In the genomic region with DNA sequence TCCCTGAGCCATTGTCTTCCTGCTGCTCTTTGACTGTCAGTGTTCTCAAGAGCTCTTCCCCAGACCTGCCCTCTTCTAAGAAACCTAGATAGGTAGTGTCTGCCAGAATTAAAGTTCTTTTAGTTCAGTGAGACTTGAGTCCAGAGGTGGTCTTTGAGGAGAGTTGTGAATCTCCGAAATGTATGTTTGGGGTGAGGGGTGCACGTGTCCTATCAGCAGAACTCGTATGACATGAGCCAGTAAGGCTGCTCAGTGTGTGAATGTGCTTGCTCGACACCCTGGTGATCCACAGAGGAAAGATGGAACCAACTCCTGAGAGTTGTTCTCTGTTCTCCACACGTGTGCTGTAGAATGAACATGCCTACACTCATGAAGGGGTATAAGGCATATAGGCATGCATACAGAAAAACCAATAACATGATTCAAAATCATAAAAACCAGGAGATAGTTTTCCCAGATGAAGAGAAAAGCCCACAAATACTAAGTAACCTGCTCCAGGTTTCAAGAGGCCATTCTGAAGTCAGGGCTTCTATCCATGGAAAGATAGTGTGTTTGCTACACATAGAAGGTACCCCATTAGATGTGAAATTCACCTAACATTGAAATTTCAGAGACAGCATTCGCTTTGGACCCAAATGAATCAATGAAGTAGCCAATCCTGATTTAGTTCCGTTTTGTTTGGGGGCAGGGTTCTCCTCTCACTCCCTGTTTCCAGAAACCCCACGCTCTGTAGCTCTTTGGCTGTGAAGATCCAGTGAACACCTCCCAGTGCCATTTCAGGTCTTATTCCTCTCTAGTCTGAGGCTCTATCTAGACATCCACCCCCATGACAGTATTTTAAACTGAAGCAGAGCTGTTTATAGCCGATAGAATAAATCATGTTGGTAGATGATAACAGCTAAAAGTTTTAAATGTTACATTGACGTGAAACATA, we compare ENCODE assay signal across 29 mouse cellular contexts. TPM values are rescaled to one million over a fixed set of nuclear protein-coding genes. Genes with fewer than 3 reads are reported as not detected.
DNase-seq lines count a peak whose midpoint lies in the region; TF ChIP-seq lines count a peak whose summit lies in the region.
"Had no signal": no experiment of that assay in that cellular context is flagged by ENCODE, and none has a peak within 500 bp of the region (broad histone marks: within the 10 kb centered on the region; RNA-seq: fewer than 3 reads in every experiment).

No protein-coding gene starts in this region.

- 91% methylated on average over 10 of the region's 10 CpGs for WGBS in heart, adult 2 months
- WGBS in thymus, adult 2 months: 83% methylated on average over 10 of the region's 10 CpGs

- H3K79me2 ChIP-seq in heart, adult 2 months (replicated peaks; ENCODE audit: control insufficient read depth, insufficient read depth, low read length): no peaks in the 10 kb centered on the region

- no peak overlapping the region for H3K27ac ChIP-seq in heart, adult 2 months
- peak overlapping the region; percentile 23; the same call in 1 of the 2 replicates for H3K27ac ChIP-seq in thymus, adult 2 months (ENCODE audit: control insufficient read depth, insufficient read depth, low read length)
- H3K27ac ChIP-seq: embryonic facial prominence, embryonic 10.5 days; embryonic facial prominence, embryonic 13.5 days; forebrain, embryonic 12.5 days; forebrain, embryonic 15.5 days; gastrocnemius, adult 2 months; heart, embryonic 15.5 days; hindbrain, embryonic 10.5 days; hindbrain, embryonic 13.5 days; intestine, embryonic 15.5 days had no signal

- no peaks in the 10 kb centered on the region for H3K36me3 ChIP-seq in heart, adult 2 months (ENCODE audit: control insufficient read depth, insufficient read depth, low read length)
- 0 out of 2 replicates have a peak, but pooled peaks cover 11% of the 10 kb centered on the region for H3K36me3 ChIP-seq in thymus, adult 2 months (ENCODE audit: control insufficient read depth, insufficient read depth, low read length)

- intact Hi-C loops in heart, adult 2 months (cut with DNase I): no loop called here

- H3K4me3 ChIP-seq in heart, adult 2 months: no peak overlapping the region
- H3K4me3 ChIP-seq in thymus, adult 2 months (ENCODE audit: control insufficient read depth, insufficient read depth, low read length): no peak overlapping the region
- H3K4me3 ChIP-seq: embryonic facial prominence, embryonic 10.5 days; embryonic facial prominence, embryonic 13.5 days; erythroblast, embryonic 14.5 days; forebrain, embryonic 12.5 days; forebrain, embryonic 15.5 days; gastrocnemius, adult 2 months; heart, embryonic 12.5 days; heart, embryonic 15.5 days; hindbrain, embryonic 10.5 days; hindbrain, embryonic 13.5 days; intestine, embryonic 15.5 days had no signal

- no peak overlapping the region for H3K9ac ChIP-seq in heart, adult 2 months (ENCODE audit: low read depth, low read length)
- H3K9ac ChIP-seq: embryonic facial prominence, embryonic 13.5 days; forebrain, embryonic 12.5 days; forebrain, embryonic 15.5 days; heart, embryonic 12.5 days; heart, embryonic 15.5 days; hindbrain, embryonic 13.5 days; intestine, embryonic 15.5 days had no signal

- no peak for TF ChIP-seq POLR2A in heart, adult 2 months (IDR thresholded peaks at IDR 0.05; ENCODE audit: insufficient read depth, low read depth, low read length)
- no peak for TF ChIP-seq POLR2A in thymus, adult 2 months (IDR thresholded peaks at IDR 0.05; ENCODE audit: control insufficient read depth, extremely low read depth, insufficient read depth, low read length, poor library complexity)

- no peak for TF ChIP-seq EP300 in heart, adult 2 months (IDR thresholded peaks at IDR 0.05; ENCODE audit: insufficient read depth, low read depth, low read length)

- DNase-seq in heart, adult 11 months: peak; percentile 30
- no peak for DNase-seq in heart, adult 2 months
- DNase-seq in thymus, adult 2 months: no peak
- DNase-seq in thymus, postnatal 4 days: no peak
- peak; percentile 54 for DNase-seq in telencephalon, adult 2 months (ENCODE audit: low read depth, low spot score)
- DNase-seq in T-cell, adult 2 months (ENCODE audit: low spot score): no peak
- DNase-seq: adrenal gland, postnatal 10 days; B cell, adult 2 months; cerebellum, adult 11 months; cerebellum, adult 2 months; cerebellum, adult 9-11 months; cerebellum, postnatal 25 days; gastrocnemius, adult 2 months; gastrocnemius, postnatal 14 days; heart, adult 18-20 months; heart, postnatal 10 days; heart, postnatal 36 days; kidney, adult 11 months had no signal

- no peaks in the 10 kb centered on the region for H3K4me1 ChIP-seq in heart, adult 2 months (ENCODE audit: control insufficient read depth, insufficient read depth, low read length)
- peaks cover 40% of the 10 kb centered on the region for H3K4me1 ChIP-seq in thymus, adult 2 months (replicated peaks; ENCODE audit: control insufficient read depth, insufficient read depth, low read length)
- H3K4me1 ChIP-seq: embryonic facial prominence, embryonic 10.5 days; forebrain, embryonic 12.5 days; forebrain, embryonic 15.5 days; heart, embryonic 12.5 days; heart, embryonic 15.5 days; hindbrain, embryonic 10.5 days; hindbrain, embryonic 13.5 days; intestine, embryonic 15.5 days had no signal

- TF ChIP-seq CTCF in heart, adult 2 months (IDR thresholded peaks at IDR 0.05): no peak
- TF ChIP-seq CTCF in thymus, adult 2 months (IDR thresholded peaks at IDR 0.05; ENCODE audit: borderline replicate concordance, control insufficient read depth, extremely low read depth, insufficient read depth, low read length, poor library complexity): no peak

- H3K27me3 ChIP-seq in heart, adult 2 months (ENCODE audit: control insufficient read depth, insufficient read depth, low read length): no peaks in the 10 kb centered on the region
- no peaks in the 10 kb centered on the region for H3K27me3 ChIP-seq in thymus, adult 2 months (ENCODE audit: control insufficient read depth, insufficient read depth, low read length)
- H3K27me3 ChIP-seq: embryonic facial prominence, embryonic 13.5 days; forebrain, embryonic 12.5 days; forebrain, embryonic 15.5 days; heart, embryonic 12.5 days; heart, embryonic 15.5 days; hindbrain, embryonic 13.5 days; intestine, embryonic 15.5 days had no signal

RNA-seq across cellular contexts. Expression of gene Hcls1, which starts 8.0 kb away (rescaled TPM):
- total RNA-seq in heart, adult 2 months (2021): 1 to 10 TPM; 7.3 to 9.1 TPM
- polyA plus RNA-seq in heart, adult 2 months (2012; rRNA removed): 7.2 and 9.3 TPM in 2 replicates
- polyA plus RNA-seq in thymus, adult 2 months (2012; rRNA removed): 118 and 132 TPM in 2 replicates

RNA-seq across cellular contexts. Expression of gene Golgb1, which starts 51.8 kb away (rescaled TPM):
- total RNA-seq in heart, adult 2 months (2021): 10 to 100 TPM; 41.6 to 52.1 TPM
- 27.7 and 39.9 TPM in 2 replicates for polyA plus RNA-seq in heart, adult 2 months (2012; rRNA removed)
- polyA plus RNA-seq in thymus, adult 2 months (2012; rRNA removed): 46.6 and 47.6 TPM in 2 replicates

RNA-seq across cellular contexts. Expression of gene Eaf2, which starts 52.0 kb away (rescaled TPM):
- 1 to 10 TPM; 1.1 TPM for total RNA-seq in heart, adult 2 months (2021)
- polyA plus RNA-seq in heart, adult 2 months (2012; rRNA removed): 0.23 and 0.85 TPM in 2 replicates
- 0.65 and 1.2 TPM in 2 replicates for polyA plus RNA-seq in thymus, adult 2 months (2012; rRNA removed)
- total RNA-seq: common myeloid progenitor, adult 5-6 weeks had no signal

Comparison
In these comparisons a context has a peak if more than half of its experiments do, and no peak if none do; other contexts are left out.
1. DNase-seq: peak in heart, adult 11 months (single experiment) and telencephalon, adult 2 months (single experiment); none in heart, adult 2 months (0 of 2), thymus, adult 2 months (single experiment), thymus, postnatal 4 days (single experiment) and T-cell, adult 2 months (single experiment).
2. RNA of gene Hcls1, which starts 8.0 kb away (polyA plus RNA-seq): 118 to 132 TPM in thymus, adult 2 months; 7.2 to 9.3 TPM in heart, adult 2 months; every median in the first group is over 10 times any median in the second.